Mouse (Mus musculus) right cerebral cortex, postnatal 25 days (tissue): ENCODE measurements at regions not wholly inside any gene's neighbourhood (a gene's known extent, or its start where the extent isn't known, plus 50 kb on each side); places are given as distances from the start of the nearest gene placed in this dataset.
"Not testable (repeated sequence)": the region's sequence is repeated elsewhere in the genome, so short reads cannot be mapped to it uniquely, and the experiment has no call there.

Source experiments
- DNase-seq: peaks from one replicate; pipeline ENCODE4 v3.0.0; 2022

- no peak for DNase-seq
Observed at GRCm38 (mm10) chr16:86318898-86319297, 417.3 kb upstream of the Adamts5 start.

GRCm38 (mm10) chr16:86309696-86310095, 408.1 kb upstream of the Adamts5 start:
- no peak for DNase-seq

DNA sequence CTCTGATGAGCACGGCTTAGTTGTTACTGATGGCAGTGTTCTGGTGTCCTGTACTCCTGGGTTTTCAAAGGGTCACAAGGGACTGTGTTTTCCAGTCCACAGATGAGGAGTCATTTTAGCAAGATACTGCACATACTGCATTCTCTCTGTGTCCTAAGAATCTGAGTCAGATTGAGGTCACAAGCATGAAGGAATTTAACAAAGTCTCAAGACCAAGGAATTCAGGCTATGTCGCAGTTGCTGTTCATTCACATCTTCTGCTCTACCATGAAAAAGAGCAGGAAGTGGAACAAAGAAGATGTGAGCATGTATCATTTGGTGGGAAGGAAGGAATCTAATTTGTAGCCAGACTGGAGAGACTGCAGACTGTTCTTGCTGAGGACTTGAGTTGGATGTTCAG, 402.2 kb upstream of the Adamts5 start:
- DNase-seq, result no peak

GRCm38 (mm10) chr16:86302451-86303145, 401.0 kb upstream of the Adamts5 start:
- no peak for DNase-seq

DNA sequence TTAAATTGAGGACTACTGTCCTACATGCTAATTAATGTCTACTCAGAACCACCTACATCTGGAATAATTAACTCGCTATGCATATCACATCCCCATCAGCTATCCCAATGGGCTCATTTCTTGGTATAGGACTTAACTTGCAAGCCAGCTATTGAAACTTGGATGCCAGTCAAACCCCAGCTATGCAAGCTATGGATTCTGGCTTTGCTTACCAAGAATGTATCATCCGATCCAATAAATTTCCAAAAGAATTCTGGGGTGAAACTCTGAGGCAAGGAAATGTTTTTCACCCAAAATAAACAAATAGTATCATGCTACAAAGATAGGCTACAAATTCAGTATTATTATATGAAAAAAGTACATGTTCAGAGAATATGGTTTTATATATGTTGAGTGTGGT, 392.8 kb upstream of the Adamts5 start:
- DNase-seq, result no peak

DNA sequence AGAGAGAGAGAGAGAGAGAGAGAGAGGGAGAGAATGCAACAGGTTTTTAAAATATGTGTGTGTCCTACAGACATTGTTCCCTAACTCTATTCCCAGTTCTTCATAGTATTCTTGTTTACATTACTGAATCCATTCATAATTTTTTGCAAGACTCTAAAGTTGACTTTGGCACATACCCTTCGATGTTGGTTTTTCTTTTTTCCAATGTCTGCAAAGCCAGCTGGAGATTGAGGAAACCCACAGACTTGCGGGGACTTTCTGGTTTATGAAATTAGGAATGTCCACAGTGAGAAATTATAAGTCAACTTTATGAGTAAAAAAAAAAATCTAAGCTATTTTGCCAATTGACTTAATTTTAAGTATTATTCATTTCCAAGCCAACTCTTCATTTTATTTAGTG, 379.7 kb upstream of the Adamts5 start:
- DNase-seq, result no peak

DNA sequence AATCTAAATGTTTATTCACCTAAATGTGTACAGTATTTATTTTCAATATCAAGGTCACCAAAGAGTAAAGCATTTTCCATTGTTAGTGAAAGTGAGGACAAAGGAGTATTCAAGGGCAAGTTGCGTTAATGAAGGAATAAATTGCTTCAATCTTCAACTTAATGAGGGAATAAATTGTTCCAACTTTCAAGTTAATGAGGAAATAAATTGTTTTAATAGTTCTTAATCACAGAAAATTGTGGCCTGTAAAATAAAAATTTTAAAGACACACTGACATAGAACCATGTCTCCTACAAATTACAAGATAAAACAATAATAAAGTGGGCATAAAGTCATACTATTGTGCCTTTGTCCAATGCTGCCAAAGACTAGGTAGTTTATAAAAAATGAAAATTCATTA, 375.4 kb upstream of the Adamts5 start:
- no peak for DNase-seq

- DNase-seq, result no peak
Observed at GRCm38 (mm10) chr16:86261612-86262011, 360.0 kb upstream of the Adamts5 start.

DNA sequence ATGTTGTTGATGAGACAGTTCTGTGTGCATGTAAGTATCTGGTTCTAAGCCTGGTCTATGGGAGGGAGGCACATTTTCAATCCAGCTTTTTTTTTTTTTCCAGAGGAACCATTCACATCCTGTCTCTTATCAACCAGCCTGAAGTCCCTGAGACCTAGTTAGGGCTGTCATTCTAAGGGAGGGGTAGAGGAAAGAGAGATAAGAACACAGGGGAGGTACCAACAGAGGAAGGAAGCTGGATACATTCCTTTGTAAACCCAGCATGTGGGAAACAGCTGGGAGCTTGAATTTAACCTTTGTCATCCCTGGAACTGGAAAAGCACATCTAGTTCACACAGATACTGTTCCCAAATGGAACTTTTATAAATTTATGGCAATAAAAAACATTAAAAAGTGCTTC, 351.0 kb upstream of the Adamts5 start:
- no peak for DNase-seq

DNA sequence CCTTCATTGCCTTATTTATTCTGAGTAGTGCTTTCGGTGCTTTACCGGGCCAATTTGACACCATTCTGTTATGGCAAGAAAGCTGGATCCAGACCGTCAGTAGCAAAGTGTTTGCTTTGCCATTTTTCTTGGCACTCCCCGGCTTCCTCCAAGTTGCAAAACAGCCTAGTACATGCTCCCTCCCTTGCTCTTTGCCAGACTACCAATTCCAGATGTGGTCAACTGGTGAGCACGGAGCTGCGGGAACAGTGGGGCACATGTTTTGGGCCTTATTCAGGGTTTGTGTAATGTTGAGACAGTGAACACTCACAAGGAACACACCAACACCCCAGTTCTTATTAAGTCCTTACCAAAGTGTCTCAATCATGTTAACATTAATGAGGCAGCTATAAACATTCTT, 348.4 kb upstream of the Adamts5 start:
- DNase-seq, result no peak

DNA sequence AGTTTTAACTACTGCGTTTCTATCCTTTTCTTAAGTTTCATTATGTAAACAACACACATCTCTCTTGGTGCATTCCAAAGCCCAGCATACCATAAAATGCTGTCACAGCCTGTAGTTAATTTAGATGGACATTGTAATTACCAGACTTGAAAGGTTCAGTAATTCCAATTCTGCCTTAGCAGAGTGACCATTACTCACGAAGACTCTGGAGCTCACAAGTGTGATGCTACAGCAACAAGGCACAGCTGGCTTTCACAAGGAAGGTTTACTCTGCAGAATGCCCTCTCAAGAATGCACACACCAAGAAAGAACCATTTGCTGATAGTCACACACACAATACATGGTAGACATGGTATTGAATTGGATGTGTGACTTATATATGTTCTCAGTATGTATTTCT, 342.6 kb upstream of the Adamts5 start:
- no peak for DNase-seq

DNA sequence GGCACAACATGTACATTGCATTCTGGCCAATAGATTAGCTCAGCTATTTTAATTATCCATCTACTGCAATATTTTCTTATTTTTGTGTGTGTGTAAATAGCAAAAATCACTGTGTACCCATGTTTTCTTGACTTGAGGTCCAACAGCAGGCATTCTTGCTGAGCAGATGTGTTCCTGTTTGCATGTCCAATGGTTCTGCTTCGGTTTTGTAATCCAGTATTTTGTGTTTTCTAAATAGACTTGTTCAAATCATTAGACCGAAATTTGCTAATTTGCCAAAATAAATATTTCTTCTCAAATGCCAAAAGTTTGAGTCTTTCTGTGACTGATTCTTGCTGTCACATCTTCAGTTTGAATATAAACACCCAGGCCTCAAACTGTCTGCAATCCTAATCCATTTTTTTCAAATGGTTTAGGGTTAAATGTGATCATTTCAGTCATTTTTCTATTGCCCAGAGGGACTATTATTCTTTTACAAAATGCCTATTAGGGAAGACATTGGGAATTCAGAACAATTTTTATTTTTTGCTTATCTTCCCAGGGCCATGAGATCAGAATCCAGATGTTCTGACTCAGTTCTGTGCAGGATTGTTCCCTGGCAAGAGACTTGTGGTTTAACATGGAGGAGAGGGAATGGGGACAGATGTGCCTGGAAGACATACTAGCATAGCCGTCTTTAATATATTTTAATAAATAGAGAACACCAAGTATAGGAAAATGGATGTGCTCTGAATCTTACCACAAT, 341.3 kb upstream of the Adamts5 start:
- DNase-seq, result no peak

DNA sequence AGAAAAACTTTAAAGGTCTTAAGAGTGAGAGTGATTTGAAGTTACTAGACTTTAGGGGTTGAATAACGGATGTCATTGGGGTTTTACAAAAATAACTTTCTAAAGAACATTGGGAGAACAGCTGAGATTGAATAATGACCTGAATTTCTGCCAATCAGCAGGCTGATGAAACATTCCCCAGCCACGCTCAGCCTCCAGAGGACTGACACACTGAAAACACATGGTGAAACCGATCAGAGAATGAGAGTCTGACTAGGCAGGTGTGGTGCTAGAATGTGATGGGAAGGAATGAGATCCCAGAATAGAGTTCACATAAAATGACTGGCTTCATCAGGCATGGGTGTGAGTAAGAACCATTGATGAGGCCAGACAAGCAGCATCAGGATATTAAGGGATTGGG, 321.4 kb upstream of the Adamts5 start:
- no peak for DNase-seq

DNA sequence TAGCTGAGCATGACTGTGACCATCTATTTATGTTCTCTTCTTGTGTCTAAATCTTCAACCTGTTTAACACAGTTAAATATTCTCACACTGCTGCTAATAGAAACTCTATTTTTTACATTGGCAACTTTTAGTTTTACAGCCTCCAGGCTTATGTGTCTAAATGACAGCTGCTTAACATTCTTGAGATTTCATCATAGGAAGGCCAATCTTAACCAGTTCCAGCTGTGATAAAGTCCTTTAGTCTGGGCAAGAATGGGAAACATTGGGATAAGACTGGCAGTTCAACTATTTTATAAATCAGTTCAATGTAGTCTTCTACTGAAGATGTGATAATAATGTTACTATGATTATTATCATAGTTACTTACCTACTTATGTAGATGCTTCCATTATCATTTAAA, 308.9 kb upstream of the Adamts5 start:
- DNase-seq, result no peak

GRCm38 (mm10) chr16:86209319-86209718, 307.7 kb upstream of the Adamts5 start:
- no peak for DNase-seq

- DNase-seq, result no peak
Observed at GRCm38 (mm10) chr16:86189874-86190273, 288.2 kb upstream of the Adamts5 start.

- DNase-seq, result no peak
Observed at GRCm38 (mm10) chr16:86188966-86189365, 287.3 kb upstream of the Adamts5 start.

- DNase-seq, result not testable (repeated sequence)
Observed at GRCm38 (mm10) chr16:86187609-86188008, 286.0 kb upstream of the Adamts5 start.

DNA sequence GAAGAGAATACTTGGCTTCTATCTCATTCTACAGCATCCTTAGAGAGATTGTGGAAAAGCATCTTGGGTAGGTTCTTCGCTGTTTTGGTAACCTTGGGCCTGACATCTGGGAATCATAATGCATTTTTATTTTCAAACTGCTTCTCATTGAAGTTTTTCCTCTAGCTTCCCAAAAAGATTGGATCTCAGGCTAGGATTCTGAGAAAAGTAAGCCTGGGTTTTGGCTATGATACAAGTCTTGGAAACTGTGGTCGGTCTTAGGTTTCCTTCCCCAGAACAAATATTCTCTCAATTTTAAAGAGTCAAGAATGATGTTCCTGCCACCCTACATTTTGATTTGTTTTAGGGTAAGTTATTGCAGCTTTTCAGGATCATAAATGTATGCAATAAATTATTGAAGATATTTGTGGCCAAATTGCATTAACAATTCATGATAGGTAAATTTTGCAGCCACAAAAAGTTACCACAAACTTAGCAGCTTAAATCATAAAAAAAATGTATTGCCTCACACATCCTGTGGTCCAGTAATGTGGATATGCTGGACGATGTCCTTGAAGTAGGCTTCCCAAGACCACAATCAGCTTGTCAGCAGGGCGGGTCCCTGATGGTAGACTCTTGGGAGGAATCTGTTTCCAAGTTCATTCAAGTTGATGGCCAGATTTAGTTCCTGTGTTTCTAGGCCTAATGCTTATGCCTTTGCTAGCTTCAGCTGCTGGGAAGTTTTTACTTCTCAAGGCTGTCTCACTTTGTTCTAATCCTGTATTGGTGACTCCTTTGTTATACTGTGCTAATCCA, 257.6 kb upstream of the Adamts5 start:
- DNase-seq, result no peak

GRCm38 (mm10) chr16:86138171-86138570, 236.5 kb upstream of the Adamts5 start:
- no peak for DNase-seq

- no peak for DNase-seq
Observed at GRCm38 (mm10) chr16:86136169-86136568, 234.5 kb upstream of the Adamts5 start.

GRCm38 (mm10) chr16:86127391-86127790, 225.8 kb upstream of the Adamts5 start:
- no peak for DNase-seq

DNA sequence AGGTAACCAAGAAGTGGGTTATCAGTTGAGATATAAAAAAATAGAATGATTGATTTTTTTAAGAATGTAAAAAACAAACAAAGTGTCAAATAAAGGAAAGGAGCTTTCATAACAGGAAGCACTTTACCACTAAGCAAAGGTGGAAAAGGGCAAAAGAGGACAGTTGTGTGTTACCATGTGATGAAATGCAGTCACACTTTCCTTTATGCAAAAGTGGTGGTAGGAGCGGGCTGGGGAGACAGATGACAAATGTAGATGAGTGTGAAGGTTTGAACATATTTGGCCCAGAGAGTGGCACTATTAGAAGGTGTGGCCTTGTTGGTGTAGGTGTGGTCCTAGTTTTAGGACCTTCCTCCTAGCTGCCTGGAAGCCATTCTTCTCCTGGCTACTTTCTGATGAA, 222.6 kb upstream of the Adamts5 start:
- no peak for DNase-seq

- no peak for DNase-seq
Observed at GRCm38 (mm10) chr16:86122936-86123335, 221.3 kb upstream of the Adamts5 start.
